Mouse (Mus musculus) neural tube, embryonic 13.5 days (tissue): Measurements from ENCODE around the gene Zfp109. TPM values are rescaled to one million over a fixed set of nuclear protein-coding genes. Genes with fewer than 3 reads are reported as not detected.
"Not testable (repeated sequence)": the region's sequence is repeated elsewhere in the genome, so short reads cannot be mapped to it uniquely, and the experiment has no call there.

ENCODE experiments used
- ATAC-seq: fragments of 200-750 bp; cut with Nextera tagmentation; 2 replicates; pipeline ENCODE4 v1.8.0; 2017; ENCODE audit warnings: low read depth, mild to moderate bottlenecking, moderate TSS enrichment, moderate library complexity
- H3K27ac ChIP-seq: fragments of 300-500 bp; sonication (generic); replicated peaks from 2 replicates; pipeline ENCODE4 v1.5.1; 2015; ENCODE audit warnings: moderate library complexity, mild to moderate bottlenecking, inconsistent platforms
- H3K27me3 ChIP-seq: fragments of 300-500 bp; sonication (generic); 2 replicates; pipeline ENCODE4 v1.6.1; 2015; ENCODE audit warnings: mild to moderate bottlenecking, inconsistent platforms
- H3K36me3 ChIP-seq: fragments of 300-500 bp; sonication (generic); 2 replicates; pipeline ENCODE4 v1.6.1; 2015; ENCODE audit warnings: mild to moderate bottlenecking, inconsistent platforms
- H3K4me1 ChIP-seq: fragments of 300-500 bp; sonication (generic); replicated peaks from 2 replicates; pipeline ENCODE4 v1.6.1; 2015; ENCODE audit warnings: inconsistent platforms
- H3K4me2 ChIP-seq: fragments of 300-500 bp; sonication (generic); 2 replicates; pipeline ENCODE4 v1.6.1; 2015; ENCODE audit warnings: inconsistent platforms, mild to moderate bottlenecking, moderate library complexity
- H3K4me3 ChIP-seq: fragments of 300-500 bp; sonication (generic); 2 replicates; pipeline ENCODE4 v1.5.1; 2015; ENCODE audit warnings: mild to moderate bottlenecking, inconsistent platforms
- H3K9ac ChIP-seq: fragments of 300-500 bp; sonication (generic); 2 replicates; pipeline ENCODE4 v1.6.1; 2015; ENCODE audit warnings: moderate library complexity, mild to moderate bottlenecking, inconsistent platforms
- H3K9me3 ChIP-seq: fragments of 300-500 bp; sonication (generic); 2 replicates; pipeline ENCODE4 v1.6.1; 2016; ENCODE audit warnings: inconsistent platforms
- WGBS: fragments of 180-500 bp; shearing (Covaris S2); methylation state at CpG from one replicate; pipeline ENCODE4 v1.1.7; 2015; 5-methylcytosine and 5-hydroxymethylcytosine counted together
- polyA plus RNA-seq: library from polyadenylated mRNA; unstranded; fragments of >200 nt; fragmentation: Nextera tagmentation; extraction: Ambion mirVana; gene quantifications from 2 replicates; pipeline ENCODE4 v1.2.1, GENCODE M21; 2015

Gene Zfp109
- polyA plus RNA-seq = 4.4 TPM in 2 replicates

- H3K4me2 ChIP-seq = peak within 1 kb of the TSS; percentile 63
- H3K4me3 ChIP-seq = peak within 1 kb of the TSS; percentile 73
- peaks cover 8% of the 10 kb centered on the region for H3K4me1 ChIP-seq
- H3K9me3 ChIP-seq = no peaks in the 10 kb centered on the region
- peaks cover 8% of the 10 kb centered on the region for H3K27me3 ChIP-seq
- peaks cover 18% of the 10 kb centered on the region for H3K36me3 ChIP-seq
- H3K9ac ChIP-seq = peak within 1 kb of the TSS; percentile 79
- peak; percentile 92 for ATAC-seq
- H3K27ac ChIP-seq = no peak within 1 kb of the TSS
- WGBS = 6% methylated on average over 28 of the region's 28 CpGs
Observed at GRCm38 (mm10) chr7:24237040-24237791, at the start of gene Zfp109. TSS of gene Zfp109 (minus strand) at chr7:24237560.

GRCm38 (mm10) chr7:24286916-24287315, 49.6 kb upstream of the Zfp109 start:
- 75% methylated on average over 4 of the region's 4 CpGs for WGBS
- Histone ChIP-seq H3K9me3 (no peaks in the 10 kb centered on the region; the same call in 1 of the 2 replicates), H3K9ac (no peak overlapping the region), H3K36me3 (peaks cover 57% of the 10 kb centered on the region), H3K4me3 (no peak overlapping the region), H3K4me2 (no peak overlapping the region), H3K4me1 (no peaks in the 10 kb centered on the region), H3K27me3 (no peaks in the 10 kb centered on the region), H3K27ac (no peak overlapping the region)
- ATAC-seq = no peak

DNA sequence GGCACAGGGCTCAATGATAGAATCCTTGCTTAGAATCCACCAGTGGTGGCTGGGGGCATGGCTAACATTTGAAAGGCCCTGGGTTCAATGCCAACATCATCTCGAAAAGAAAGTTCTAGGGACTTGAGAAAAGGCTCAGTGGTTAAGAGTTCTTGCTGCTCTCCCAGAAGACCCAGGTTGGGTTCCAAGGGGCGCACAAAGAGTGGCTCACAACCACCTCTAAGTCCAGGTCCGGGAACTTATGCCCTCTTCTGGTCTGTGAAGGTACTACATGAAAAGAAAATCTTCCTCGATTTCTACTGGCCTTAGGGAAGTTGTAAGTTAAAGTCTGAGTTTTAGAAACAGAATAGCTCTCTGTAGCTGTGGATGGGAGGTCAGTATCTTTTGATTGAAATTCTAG, 48.7 kb upstream of the Zfp109 start:
- Histone ChIP-seq H3K9me3 (no peaks in the 10 kb centered on the region; the same call in 1 of the 2 replicates), H3K36me3 (peaks cover 49% of the 10 kb centered on the region), H3K9ac (no peak overlapping the region), H3K27ac (no peak overlapping the region), H3K27me3 (no peaks in the 10 kb centered on the region), H3K4me1 (no peaks in the 10 kb centered on the region), H3K4me2 (no peak overlapping the region), H3K4me3 (no peak overlapping the region)
- 53% methylated on average over 4 of the region's 4 CpGs for WGBS
- ATAC-seq = no peak

DNA sequence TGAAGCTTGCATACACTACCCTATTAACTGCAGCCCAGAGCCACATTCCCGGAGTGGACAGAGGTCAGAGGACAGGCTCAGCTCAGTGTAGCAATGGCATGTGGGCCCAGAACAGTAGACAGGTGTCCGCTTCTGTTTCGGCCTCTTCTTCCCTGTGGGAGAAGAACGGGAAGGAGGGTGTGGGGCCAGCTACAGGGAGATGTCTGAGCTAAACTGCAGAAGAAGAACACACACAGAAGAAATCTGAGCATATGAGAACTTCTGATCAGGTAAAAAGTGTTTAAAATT, 43.4 kb upstream of the Zfp109 start:
- Histone ChIP-seq H3K9me3 (no peaks in the 10 kb centered on the region), H3K4me1 (no peaks in the 10 kb centered on the region), H3K4me2 (no peak overlapping the region), H3K27ac (no peak overlapping the region), H3K4me3 (no peak overlapping the region), H3K27me3 (no peaks in the 10 kb centered on the region), H3K36me3 (peaks cover 17% of the 10 kb centered on the region), H3K9ac (no peak overlapping the region)
- WGBS = 68% methylated on average over 4 of the region's 4 CpGs
- ATAC-seq = no peak

GRCm38 (mm10) chr7:24280031-24280857, 42.9 kb upstream of the Zfp109 start:
- no peak overlapping the region for H3K27ac ChIP-seq
- H3K4me2 ChIP-seq = no peak overlapping the region
- ATAC-seq = 0 out of 2 replicates have a peak, but pooled peaks have one; percentile 27
- H3K4me3 ChIP-seq = no peak overlapping the region
- H3K9ac ChIP-seq = no peak overlapping the region
- peaks cover 22% of the 10 kb centered on the region for H3K36me3 ChIP-seq
- H3K9me3 ChIP-seq = no peaks in the 10 kb centered on the region
- WGBS = 62% methylated on average over 10 of the region's 10 CpGs
- H3K4me1 ChIP-seq = no peaks in the 10 kb centered on the region
- no peaks in the 10 kb centered on the region for H3K27me3 ChIP-seq

- H3K27ac ChIP-seq, H3K27me3 ChIP-seq, H3K4me1 ChIP-seq, ATAC-seq, H3K9ac ChIP-seq, H3K9me3 ChIP-seq, H3K4me3 ChIP-seq, H3K4me2 ChIP-seq: not testable (repeated sequence)
- 86% methylated on average over 3 of the region's 3 CpGs for WGBS
- peaks cover 37% of the 10 kb centered on the region for H3K36me3 ChIP-seq
Observed at GRCm38 (mm10) chr7:24278771-24279170, 41.4 kb upstream of the Zfp109 start.

- H3K27ac ChIP-seq = no peak overlapping the region
- no peak for ATAC-seq
- peaks cover 39% of the 10 kb centered on the region for H3K36me3 ChIP-seq
- no peaks in the 10 kb centered on the region for H3K27me3 ChIP-seq
- H3K4me3 ChIP-seq = no peak overlapping the region
- no peak overlapping the region for H3K9ac ChIP-seq
- WGBS = 95% methylated on average over 4 of the region's 4 CpGs
- no peak overlapping the region for H3K4me2 ChIP-seq
- H3K9me3 ChIP-seq = no peaks in the 10 kb centered on the region
- peaks cover 11% of the 10 kb centered on the region for H3K4me1 ChIP-seq
Observed at GRCm38 (mm10) chr7:24274456-24274855, 37.1 kb upstream of the Zfp109 start.

GRCm38 (mm10) chr7:24271191-24271590, 33.8 kb upstream of the Zfp109 start:
- H3K27ac ChIP-seq = no peak overlapping the region
- no peak for ATAC-seq
- WGBS = 97% methylated on average over 6 of the region's 6 CpGs
- H3K9ac ChIP-seq = no peak overlapping the region
- no peak overlapping the region for H3K4me3 ChIP-seq
- H3K36me3 ChIP-seq = peaks cover 28% of the 10 kb centered on the region
- H3K9me3 ChIP-seq = no peaks in the 10 kb centered on the region
- H3K4me2 ChIP-seq = no peak overlapping the region
- H3K27me3 ChIP-seq = no peaks in the 10 kb centered on the region
- peaks cover 14% of the 10 kb centered on the region for H3K4me1 ChIP-seq

DNA sequence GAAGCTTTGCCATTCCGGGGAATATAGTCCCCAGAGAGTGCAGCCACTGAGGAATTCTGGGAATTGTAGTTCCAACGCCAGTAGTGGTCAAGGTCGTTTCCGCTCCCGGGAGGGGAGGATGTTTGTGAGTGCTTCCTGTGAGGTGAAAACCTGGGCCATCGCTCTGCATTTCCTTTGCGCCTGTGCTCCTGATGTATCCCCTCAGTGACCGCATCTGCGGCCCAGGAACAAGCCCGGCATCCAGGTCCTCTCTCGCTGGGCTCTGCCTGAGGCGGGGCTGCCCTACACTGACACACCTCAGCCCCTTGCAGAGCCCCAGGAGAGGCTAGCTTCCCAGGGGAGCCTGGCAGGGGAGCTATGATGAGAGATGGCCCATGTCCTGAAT, 32.9 kb upstream of the Zfp109 start, which contains the start of gene Zfp93:
Gene Zfp93 (plus strand): TSS at position 133 of the 385 bp plus-strand sequence.
- WGBS = under 1% methylated on average over 12 of the region's 12 CpGs
- peak within 1 kb of the TSS; percentile 89 for H3K27ac ChIP-seq
- peaks cover 14% of the 10 kb centered on the region for H3K4me1 ChIP-seq
- ATAC-seq = peak; percentile 91
- H3K9ac ChIP-seq = peak within 1 kb of the TSS; percentile 86
- no peaks in the 10 kb centered on the region for H3K9me3 ChIP-seq
- peak within 1 kb of the TSS; percentile 65 for H3K4me3 ChIP-seq
- no peaks in the 10 kb centered on the region for H3K27me3 ChIP-seq
- H3K4me2 ChIP-seq = peak within 1 kb of the TSS; percentile 77
- peaks cover 19% of the 10 kb centered on the region for H3K36me3 ChIP-seq

GRCm38 (mm10) chr7:24269667-24270287, 32.4 kb upstream of the Zfp109 start:
- H3K4me1 ChIP-seq = peaks cover 14% of the 10 kb centered on the region
- H3K4me3 ChIP-seq = peak overlapping the region; percentile 65
- peaks cover 14% of the 10 kb centered on the region for H3K36me3 ChIP-seq
- H3K27ac ChIP-seq = no peak overlapping the region
- peak; percentile 68 for ATAC-seq
- H3K4me2 ChIP-seq = peak overlapping the region; percentile 77
- H3K27me3 ChIP-seq = no peaks in the 10 kb centered on the region
- no peaks in the 10 kb centered on the region for H3K9me3 ChIP-seq
- WGBS = 36% methylated on average over 7 of the region's 7 CpGs
- H3K9ac ChIP-seq = peak overlapping the region; percentile 86

- 84% methylated on average over 3 of the region's 3 CpGs for WGBS
- Histone ChIP-seq H3K27ac (no peak overlapping the region), H3K4me3 (peak overlapping the region; percentile 65), H3K4me1 (peaks cover 14% of the 10 kb centered on the region), H3K9me3 (no peaks in the 10 kb centered on the region), H3K27me3 (no peaks in the 10 kb centered on the region), H3K9ac (no peak overlapping the region), H3K4me2 (peak overlapping the region; percentile 77), H3K36me3 (peaks cover 9% of the 10 kb centered on the region)
- 0 out of 2 replicates have a peak, but pooled peaks have one; percentile 17 for ATAC-seq
Observed at GRCm38 (mm10) chr7:24269256-24269655, 31.9 kb upstream of the Zfp109 start.
